Mouse (Mus musculus) liver, postnatal 0 days (tissue): Measurements from ENCODE around the gene Taok1.

Source experiments
- CTCF ChIP-seq: sonication (generic); IDR thresholded peaks from 2 replicates; pipeline ENCODE4 v1.5.1; 2016; ENCODE audit warnings: antibody characterized with exemption, low read depth
- EP300 ChIP-seq: IDR thresholded peaks from 2 replicates; pipeline ENCODE4 v1.6.1; 2016; ENCODE audit warnings: antibody characterized with exemption, low read depth, mild to moderate bottlenecking

DNA sequence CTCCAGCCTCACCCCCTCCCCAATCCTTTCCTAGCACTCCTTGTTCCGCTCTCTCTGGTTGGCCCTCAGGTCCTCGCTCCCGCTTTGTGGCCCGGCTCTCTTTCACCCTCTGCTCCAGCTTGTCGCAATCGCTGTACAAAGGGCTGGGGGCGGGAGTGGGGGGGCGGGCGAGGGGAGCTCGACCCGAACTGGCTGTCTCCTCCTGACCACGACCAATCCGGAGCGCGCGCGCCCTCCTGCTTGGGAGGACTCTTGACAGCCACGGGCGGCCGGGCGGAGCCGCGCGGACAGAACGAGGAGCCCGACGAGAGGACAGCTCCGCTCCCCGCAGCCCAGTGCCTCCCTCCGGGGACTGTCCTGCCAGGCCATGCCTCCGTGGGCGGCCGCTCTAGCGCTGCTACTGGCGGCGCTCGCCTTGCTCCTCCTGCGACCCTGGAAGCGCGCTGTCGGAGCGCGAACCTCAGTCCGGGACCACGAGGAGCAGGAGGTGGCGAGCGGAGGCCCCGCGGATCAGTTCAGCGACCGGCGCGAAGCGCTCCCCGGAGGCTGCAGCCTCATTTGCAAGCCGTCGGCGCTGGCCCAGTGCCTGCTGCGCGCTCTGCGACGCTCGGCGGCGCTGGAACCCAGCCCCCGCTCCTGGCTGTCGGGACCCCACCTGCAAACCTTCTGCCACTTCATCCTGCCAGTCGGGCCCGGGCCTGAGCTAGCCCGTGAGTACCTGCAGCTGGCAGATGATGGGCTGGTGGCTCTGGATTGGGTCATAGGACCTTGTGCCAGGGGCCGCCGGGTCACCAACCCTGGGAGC, 92.6 kb downstream of the Taok1 start, which contains the start of gene Abhd15:
- TF ChIP-seq CTCF (0 out of 2 replicates have a peak, but pooled peaks have one; percentile 23), EP300 (peak; percentile 70)
